Mouse (Mus musculus) megakaryocyte, embryonic 14.5 days (primary cell): ENCODE measurements around the gene Otof.

Experiments used
- FLI1 ChIP-seq: IDR thresholded peaks from 2 replicates; pipeline ENCODE4 v1.6.1; 2012; ENCODE audit warnings: low read length, inconsistent platforms, mixed read lengths
- GATA1 ChIP-seq: IDR thresholded peaks from 3 replicates; pipeline ENCODE4 v1.6.1; 2012; ENCODE audit warnings: mixed read lengths, low read length, inconsistent platforms, borderline replicate concordance

- no peak for TF ChIP-seq GATA1
- TF ChIP-seq FLI1, result no peak
These were observed 92.3 kb downstream of the Otof start for GRCm38 (mm10) chr5:30369426-30369825.
